Mouse (Mus musculus): Measurements from ENCODE around the gene Usp28. TPM values are rescaled to one million over a fixed set of nuclear protein-coding genes. Genes with fewer than 3 reads are reported as not detected.
"Not testable (repeated sequence)": the region's sequence is repeated elsewhere in the genome, so short reads cannot be mapped to it uniquely, and the experiment has no call there.

Usp28 gene
- total and polyA plus RNA-seq, 3 experiments, result 5.8 to 9.3 (median 7.0) TPM

DNA sequence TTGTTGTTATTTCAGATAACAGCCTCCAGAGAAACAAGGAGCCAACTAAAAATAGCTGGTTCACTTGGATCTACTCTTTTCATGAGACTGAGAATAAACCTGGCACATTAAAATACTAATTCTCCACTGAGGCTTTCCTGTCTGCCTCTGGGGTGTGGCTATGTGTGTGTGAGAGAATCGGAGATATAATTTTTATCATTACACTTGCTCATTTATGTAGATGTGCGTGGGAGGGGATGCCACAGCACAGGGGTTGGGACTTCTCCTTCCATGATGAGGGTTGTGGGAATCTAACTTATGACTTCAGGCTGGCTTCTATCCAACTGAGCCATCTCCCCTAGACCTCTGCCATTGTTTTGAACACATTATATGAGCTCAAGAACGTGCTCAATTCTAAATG is 4.4 kb upstream of the Usp28 start:
- Histone ChIP-seq H3K9me3 (replicated peaks; ENCODE audit: low read length) (no peaks in the 10 kb centered on the region), H3K36me3 (replicated peaks in 1 of 2; ENCODE audit: control insufficient read depth in 1 of 2, insufficient read depth in 1 of 2, low read length in 1 of 2) (peaks cover 0 to 2% of the 10 kb centered on the region in 2 experiments), H3K27ac (ENCODE audit: insufficient read depth, low read depth) (no peak overlapping the region), H3K9ac (ENCODE audit: insufficient read depth, low read depth) (no peak overlapping the region), H3K4me3 (replicated peaks in 1 of 3; ENCODE audit: low read depth in 2 of 3, low read length in 2 of 3, poor library complexity in 1 of 3) (no peak overlapping the region), H3K4me2 (ENCODE audit: insufficient read depth, low read depth, poor library complexity, severe bottlenecking) (no peak overlapping the region), H3K4me1 (ENCODE audit: control insufficient read depth in 1 of 2, insufficient read depth in 2 of 2) (peaks cover 0 to 11% of the 10 kb centered on the region in 2 experiments; a peak in 2 of 4 replicates), H3K27me3 (replicated peaks) (no peaks in the 10 kb centered on the region), H3K79me2 (replicated peaks; ENCODE audit: control insufficient read depth, extremely low read depth, insufficient read depth, poor library complexity, severe bottlenecking) (0 out of 2 replicates have a peak, but pooled peaks cover 1% of the 10 kb centered on the region)
- TF ChIP-seq ZC3H11A (IDR thresholded peaks at IDR 0.05; ENCODE audit: low read depth, low read length), result no peak
- no peak for TF ChIP-seq GABPA (IDR thresholded peaks at IDR 0.05; ENCODE audit: insufficient replicate concordance, low read depth, low read length)
- no peak for TF ChIP-seq ZNF384 (IDR thresholded peaks at IDR 0.05; ENCODE audit: low read depth, low read length)
- DNase-seq (ENCODE audit: extremely low read depth), result no peak
- dilution Hi-C loops (cut with MboI; ENCODE audit: extremely low pct_ligation_motif_present, extremely low pct_unique_long_range_greater_than_20kb, low sequenced_read_pairs) (no loop called here), in situ Hi-C loops (cut with MboI; ENCODE audit: low pct_ligation_motif_present, low pct_unique_long_range_greater_than_20kb, low sequenced_read_pairs) (no loop called here)

DNA sequence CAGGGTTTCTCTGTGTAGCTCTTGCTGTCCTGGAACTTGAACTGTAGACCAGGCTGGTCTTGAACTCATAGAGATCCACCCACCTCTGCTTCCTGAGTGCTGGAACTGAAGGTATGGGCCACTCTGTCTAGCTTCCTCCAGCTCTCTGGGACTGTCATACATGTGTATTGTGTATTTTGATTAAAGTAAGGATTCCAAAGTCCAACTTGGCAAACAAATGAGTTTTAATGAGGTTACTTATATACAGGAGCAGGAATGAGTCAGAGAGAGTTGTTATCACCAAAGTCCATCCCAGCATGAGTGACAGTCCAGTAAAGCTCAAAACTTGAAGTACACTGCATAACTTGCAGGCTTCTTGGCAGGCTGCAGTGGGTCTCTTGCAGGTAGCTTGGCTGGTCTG is 3.3 kb upstream of the Usp28 start:
- no peak overlapping the region for H3K4me2 ChIP-seq (ENCODE audit: insufficient read depth, low read depth, poor library complexity, severe bottlenecking)
- H3K27ac ChIP-seq (ENCODE audit: insufficient read depth, low read depth), result no peak overlapping the region
- 0 out of 2 replicates have a peak, but pooled peaks cover 2% of the 10 kb centered on the region for H3K79me2 ChIP-seq (replicated peaks; ENCODE audit: control insufficient read depth, extremely low read depth, insufficient read depth, poor library complexity, severe bottlenecking)
- no peak overlapping the region for H3K4me3 ChIP-seq (replicated peaks in 1 of 3; ENCODE audit: low read depth in 2 of 3, low read length in 2 of 3, poor library complexity in 1 of 3)
- in situ Hi-C loops (cut with MboI; ENCODE audit: low pct_ligation_motif_present, low pct_unique_long_range_greater_than_20kb, low sequenced_read_pairs) (no loop called here), dilution Hi-C loops (cut with MboI; ENCODE audit: extremely low pct_ligation_motif_present, extremely low pct_unique_long_range_greater_than_20kb, low sequenced_read_pairs) (no loop called here)
- no peak for DNase-seq (ENCODE audit: extremely low read depth)
- H3K27me3 ChIP-seq (replicated peaks), result no peaks in the 10 kb centered on the region
- no peak for TF ChIP-seq RAD21 (IDR thresholded peaks at IDR 0.05; ENCODE audit: low read depth, low read length)
- TF ChIP-seq MXI1 (IDR thresholded peaks at IDR 0.05; ENCODE audit: low read depth, low read length), result no peak
- TF ChIP-seq USF1 (IDR thresholded peaks at IDR 0.05; ENCODE audit: low read depth, low read length), result no peak
- TF ChIP-seq GABPA (IDR thresholded peaks at IDR 0.05; ENCODE audit: insufficient replicate concordance, low read depth, low read length), result no peak
- no peak for TF ChIP-seq MAFK (IDR thresholded peaks at IDR 0.05; ENCODE audit: insufficient replicate concordance, low read length)
- no peak for TF ChIP-seq RCOR1 (conservative IDR thresholded peaks at IDR 0.05; ENCODE audit: low read depth, low read length)
- no peak for TF ChIP-seq SIN3A (IDR thresholded peaks at IDR 0.05; ENCODE audit: low read length)
- peaks cover 0 to 2% of the 10 kb centered on the region in 2 experiments for H3K36me3 ChIP-seq (replicated peaks in 1 of 2; ENCODE audit: control insufficient read depth in 1 of 2, insufficient read depth in 1 of 2, low read length in 1 of 2)
- H3K9me3 ChIP-seq (replicated peaks; ENCODE audit: low read length), result no peaks in the 10 kb centered on the region
- H3K9ac ChIP-seq (ENCODE audit: insufficient read depth, low read depth), result no peak overlapping the region
- peaks cover 0 to 11% of the 10 kb centered on the region in 2 experiments; a peak in 2 of 4 replicates for H3K4me1 ChIP-seq (ENCODE audit: control insufficient read depth in 1 of 2, insufficient read depth in 2 of 2)

DNA sequence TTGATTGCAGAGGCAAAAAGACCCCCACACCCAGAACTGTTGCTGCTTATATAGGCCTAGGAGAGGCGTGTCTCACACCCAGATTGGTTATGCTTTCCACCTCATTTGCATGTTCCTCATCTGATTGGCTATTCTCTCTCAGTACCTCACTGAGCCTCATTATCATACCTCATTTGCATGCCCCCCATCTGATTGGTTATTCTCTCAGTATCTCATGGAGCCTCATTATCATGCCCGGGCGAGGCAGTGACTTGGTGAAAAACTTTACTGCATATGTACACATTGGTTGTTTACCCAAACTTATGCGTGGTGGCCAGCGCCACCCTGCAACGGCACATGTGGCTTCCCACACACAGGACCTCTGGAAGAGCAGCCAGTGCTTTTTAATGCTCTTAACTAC is 1.4 kb upstream of the Usp28 start:
- dilution Hi-C loops (cut with MboI; ENCODE audit: extremely low pct_ligation_motif_present, extremely low pct_unique_long_range_greater_than_20kb, low sequenced_read_pairs); H3K79me2 ChIP-seq (replicated peaks; ENCODE audit: control insufficient read depth, extremely low read depth, insufficient read depth, poor library complexity, severe bottlenecking); H3K4me3 ChIP-seq (replicated peaks in 1 of 3; ENCODE audit: low read depth in 2 of 3, low read length in 2 of 3, poor library complexity in 1 of 3); H3K27me3 ChIP-seq (replicated peaks); H3K4me2 ChIP-seq (ENCODE audit: insufficient read depth, low read depth, poor library complexity, severe bottlenecking); H3K27ac ChIP-seq (ENCODE audit: insufficient read depth, low read depth); H3K9ac ChIP-seq (ENCODE audit: insufficient read depth, low read depth); H3K36me3 ChIP-seq (replicated peaks in 1 of 2; ENCODE audit: control insufficient read depth in 1 of 2, insufficient read depth in 1 of 2, low read length in 1 of 2); H3K9me3 ChIP-seq (replicated peaks; ENCODE audit: low read length); in situ Hi-C loops (cut with MboI; ENCODE audit: low pct_ligation_motif_present, low pct_unique_long_range_greater_than_20kb, low sequenced_read_pairs): not testable (repeated sequence)
- peaks cover 2 to 23% of the 10 kb centered on the region in 2 experiments for H3K4me1 ChIP-seq (ENCODE audit: control insufficient read depth in 1 of 2, insufficient read depth in 2 of 2)
- peak; percentile 22 for DNase-seq (ENCODE audit: extremely low read depth)

Data from CH12.LX (cell line).